Mouse (Mus musculus) T-helper 17 cell (primary cell): ENCODE data around the gene Aven.

Experiments
- in situ Hi-C, 2 experiments: fragments of 300-600 bp; cut with MboI, MseI; formaldehyde crosslinking; loops; 1 replicate in 1 of 2; 2 replicates in 1 of 2; pipeline ENCODE4 v1.15.1; 2025; ENCODE audit warnings: high pct_unique_total_duplicates in 2 of 2

Aven gene

DNA sequence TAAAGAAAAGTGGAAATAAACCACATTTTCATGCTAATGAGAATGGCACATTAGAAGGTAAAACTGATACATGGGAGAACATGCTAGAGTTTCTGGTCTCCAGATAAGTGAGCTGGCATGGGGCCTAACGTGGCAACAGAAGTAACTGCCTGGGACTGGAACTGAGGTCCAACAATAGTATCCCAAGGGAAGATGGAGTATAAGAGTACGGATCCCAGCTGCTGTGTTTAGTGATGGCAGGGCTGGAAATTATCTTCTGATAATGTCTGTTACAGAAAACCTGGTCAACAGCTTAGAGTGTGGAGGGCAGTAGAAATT lies 9.5 kb upstream of the Aven start:
- in situ Hi-C loops: loop anchor here in 1 of 2 experiments (5.0 kb wide), 2 partner anchors 106 to 226 kb away; partner anchors contain the start of genes Katnbl1 and Nutm1

DNA sequence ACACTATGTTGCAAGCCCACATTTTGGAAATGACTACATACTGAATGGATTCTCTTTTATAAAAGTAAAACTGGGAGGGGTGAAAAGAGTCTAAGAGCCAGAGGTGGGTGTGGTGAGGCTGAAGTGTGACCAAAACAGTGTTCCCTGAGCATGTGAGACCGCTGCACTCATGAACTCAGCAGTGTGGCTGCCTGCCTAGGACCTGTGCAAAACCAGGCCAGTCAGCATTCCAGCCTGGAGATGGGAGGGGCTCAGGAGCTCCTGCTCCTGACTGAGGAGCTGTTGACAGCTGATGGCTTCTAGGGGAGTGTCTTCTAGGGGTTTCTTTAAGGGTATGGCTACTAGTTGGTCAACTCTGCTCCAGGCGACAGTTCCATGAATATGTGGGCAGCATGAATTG lies 7.9 kb upstream of the Aven start:
- in situ Hi-C loops: loop anchor here in 1 of 2 experiments (5.0 kb wide), 2 partner anchors 108 to 228 kb away; partner anchors contain the start of genes Katnbl1 and Nutm1

DNA sequence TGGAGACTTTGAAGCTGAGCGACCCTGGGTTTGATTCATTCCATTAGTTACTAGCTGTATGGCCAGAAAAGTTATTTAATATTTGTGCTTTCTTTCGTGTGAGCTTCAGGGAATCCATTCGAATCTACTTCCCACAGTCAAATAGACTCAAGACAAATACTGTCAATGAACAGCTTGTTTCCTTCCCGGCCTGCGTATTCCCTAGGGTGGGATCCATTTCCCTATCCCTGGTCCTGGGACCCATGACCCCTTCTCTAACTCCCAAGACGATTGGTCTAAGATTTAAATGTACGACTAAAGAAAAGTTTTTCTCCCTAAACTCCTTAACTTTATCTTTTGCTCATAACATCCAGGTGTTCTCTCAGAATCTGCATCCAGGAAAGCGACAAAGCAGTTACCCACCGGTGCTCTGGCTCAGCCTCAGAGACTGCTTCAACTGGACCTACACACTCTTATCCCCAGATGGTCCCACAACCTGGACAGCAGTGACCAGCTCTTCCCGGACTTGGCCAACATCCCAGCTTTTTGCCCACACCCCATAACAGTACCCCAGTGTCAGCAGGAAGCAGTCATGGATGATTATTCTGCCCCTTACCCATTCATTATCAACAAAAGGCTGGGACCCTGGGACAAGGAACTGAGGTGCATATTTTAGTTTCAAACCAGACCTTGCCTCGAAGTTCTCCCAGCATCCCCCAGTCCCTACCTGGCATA lies 2.1 kb upstream of the Aven start:
- in situ Hi-C loops: no loop called here

DNA sequence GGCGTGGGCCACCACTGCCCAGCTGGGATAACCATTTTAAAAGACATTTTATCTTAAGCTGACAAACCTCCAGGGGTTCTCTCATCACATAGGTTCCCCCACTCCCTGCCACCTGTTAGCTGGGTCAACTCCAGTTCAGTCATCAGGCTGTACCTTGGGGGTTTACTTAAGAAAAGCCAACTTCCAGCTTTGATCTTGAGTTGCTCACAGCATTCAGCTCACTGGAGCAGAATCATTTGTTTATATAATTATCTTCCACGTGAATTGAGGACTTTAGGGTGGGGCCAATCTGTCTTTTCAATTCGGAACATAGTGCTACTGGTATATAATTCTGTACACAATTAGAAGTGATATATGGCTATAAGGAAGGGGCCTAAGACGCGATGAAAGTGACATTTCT lies 1.1 kb upstream of the Aven start:
- in situ Hi-C loops: no loop called here

DNA sequence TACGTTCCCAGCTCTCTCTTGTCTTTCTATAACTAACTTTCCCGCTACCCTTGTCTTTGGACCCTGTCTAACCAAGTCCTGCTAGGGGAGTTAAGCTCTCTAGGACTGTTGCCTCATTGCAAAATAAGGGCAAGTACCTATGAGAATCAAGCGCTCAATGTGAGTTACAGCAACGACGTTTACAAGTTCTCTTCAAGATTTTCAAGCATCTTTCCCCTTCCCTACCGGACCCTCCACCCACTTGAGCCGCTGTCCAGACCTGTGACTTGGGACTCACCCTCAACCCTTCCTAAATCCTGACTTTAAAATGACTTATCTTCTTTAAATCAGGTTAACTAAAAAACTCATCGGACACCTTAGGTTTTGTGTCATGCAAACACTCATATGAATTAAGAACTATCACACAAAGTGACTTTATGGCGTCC lies 321 bp upstream of the Aven start:
- in situ Hi-C loops: no loop called here

DNA sequence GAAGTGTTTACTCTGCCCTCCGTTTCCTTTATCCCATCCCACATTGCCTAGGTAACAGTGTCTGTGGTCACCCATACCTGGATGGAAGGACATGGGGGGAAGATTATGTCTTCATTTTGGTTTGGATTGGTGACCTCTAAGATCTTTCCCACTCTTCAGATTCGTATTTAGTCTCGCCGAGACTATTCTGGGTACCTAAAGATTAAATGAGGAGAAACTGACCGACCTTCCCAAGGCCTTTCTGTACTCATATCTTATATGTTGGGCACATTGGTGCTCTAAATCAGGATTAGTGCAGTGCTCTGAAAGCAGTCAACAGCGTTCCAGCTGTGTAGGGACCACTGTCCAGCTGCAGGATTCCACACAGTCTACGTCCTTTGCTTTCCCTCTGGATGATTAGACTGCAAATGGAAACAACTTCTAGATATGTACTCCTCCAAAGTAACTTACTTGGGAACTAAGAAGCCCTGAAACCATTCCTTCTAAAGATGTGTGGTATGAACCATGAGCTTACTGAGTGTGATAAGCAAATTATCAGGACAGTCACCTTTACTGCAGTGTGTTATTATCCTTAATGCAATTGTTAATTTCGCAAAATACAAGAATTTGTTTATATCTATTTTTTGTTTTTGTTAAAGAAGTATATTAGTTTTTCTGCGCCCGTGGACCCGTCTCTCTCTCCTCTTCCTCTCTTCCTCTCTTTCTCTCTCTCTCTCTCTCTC lies 936 bp downstream of the Aven start:
- in situ Hi-C loops: no loop called here

DNA sequence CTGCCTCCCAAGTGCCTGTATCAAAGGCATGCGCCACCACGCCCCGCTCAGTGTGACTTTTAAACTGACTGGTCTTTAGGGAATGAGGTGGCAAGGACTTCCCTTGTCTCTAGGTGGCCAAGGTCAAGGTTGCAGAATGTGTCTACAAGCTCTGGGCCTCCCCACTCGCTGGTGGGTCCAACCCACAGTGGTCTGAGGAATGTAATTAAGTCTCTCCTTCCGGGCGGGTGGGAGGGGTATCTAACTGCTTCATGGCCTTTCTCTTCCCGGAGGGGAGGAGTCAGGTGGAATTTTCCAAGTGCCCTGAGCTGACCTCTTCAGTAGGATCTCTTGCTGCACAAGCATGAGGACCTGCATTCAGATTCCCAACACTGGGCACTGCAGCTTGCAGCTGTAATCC lies 5.1 kb downstream of the Aven start:
- in situ Hi-C loops: no loop called here

DNA sequence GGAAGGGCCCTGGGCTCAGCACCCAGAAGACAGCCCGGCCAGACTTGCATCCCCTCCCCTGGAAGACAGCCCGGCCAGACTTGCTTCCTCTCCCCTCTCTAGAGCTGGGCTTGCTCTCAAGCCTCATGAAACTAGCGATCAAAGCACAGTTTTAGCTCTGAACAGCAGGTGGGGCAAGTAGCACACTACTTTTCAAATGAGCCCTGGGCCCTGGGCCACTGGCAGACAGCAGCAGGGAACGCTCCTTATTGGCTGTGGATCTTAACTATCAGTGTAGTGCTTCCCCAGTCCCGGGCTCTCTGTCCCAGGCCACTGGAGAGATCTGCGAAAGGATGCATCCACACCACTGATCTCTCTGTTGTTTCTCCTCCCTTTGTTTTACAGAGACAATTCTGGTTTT lies 8.4 kb downstream of the Aven start:
- in situ Hi-C loops: no loop called here

DNA sequence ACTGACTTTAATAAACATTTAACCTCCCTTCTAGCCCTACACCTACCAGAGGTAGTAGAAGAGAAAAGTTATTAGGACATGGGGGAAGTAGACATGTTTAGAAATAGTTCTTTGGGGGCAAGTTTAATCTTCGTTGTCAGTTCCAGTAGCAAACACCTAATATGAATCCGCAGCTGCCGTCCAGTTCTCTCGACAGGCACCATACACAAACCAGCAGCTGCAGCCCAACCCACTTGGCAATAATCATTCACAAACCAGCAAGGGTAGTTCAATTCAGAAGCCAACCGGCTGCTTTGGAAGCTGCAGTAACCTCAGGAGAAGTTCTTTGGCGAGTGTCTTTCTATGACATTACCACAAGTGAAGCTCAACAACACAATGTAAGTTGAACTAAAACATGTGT lies 11.2 kb downstream of the Aven start:
- in situ Hi-C loops: no loop called here

DNA sequence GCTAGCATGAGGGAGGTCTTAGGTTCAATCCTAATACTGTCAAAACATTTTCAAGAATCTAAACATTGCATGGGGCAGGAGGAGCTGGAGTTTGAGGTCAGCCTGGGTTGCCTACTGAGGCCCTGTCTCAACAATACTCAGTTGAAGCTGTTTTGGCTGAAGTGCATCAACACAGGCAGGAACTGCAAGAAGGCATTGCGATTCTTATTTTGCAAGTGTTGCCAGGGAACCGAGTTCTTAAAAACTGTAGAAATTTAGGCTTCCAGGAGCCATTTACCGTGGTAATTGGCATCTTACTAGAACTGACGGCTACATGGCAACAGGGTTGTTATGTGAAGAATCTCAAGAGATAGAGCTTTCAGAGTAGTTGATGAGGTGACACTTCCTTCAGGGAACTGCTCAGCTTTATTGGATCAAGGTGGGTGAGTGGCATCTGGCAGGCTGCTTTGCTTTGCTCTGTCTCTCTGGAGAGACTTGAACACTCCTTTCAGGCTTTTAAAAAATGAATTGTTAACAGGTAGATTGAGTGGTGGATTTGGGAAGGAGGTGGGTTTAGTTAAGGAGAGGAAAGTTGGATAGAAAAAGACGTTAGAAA lies 14.2 kb downstream of the Aven start:
- in situ Hi-C loops: no loop called here

DNA sequence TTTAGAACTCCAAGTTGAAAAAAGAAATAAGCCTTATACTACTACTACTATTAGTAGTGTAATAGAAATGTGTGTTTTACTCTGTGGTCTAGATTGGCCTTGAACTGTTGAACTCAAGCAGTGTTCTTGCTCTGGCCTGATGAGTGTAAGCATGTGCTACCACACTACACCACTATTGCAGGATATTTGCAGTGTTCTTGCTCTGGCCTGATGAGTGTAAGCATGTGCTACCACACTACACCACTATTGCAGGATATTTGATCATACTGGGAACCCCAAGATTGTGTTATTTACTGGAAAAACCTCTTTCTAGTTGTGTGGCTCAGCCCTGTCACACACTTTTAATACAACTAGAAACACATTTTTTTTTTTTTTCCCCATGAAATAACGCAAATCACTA lies 14.7 kb downstream of the Aven start:
- in situ Hi-C loops: no loop called here

DNA sequence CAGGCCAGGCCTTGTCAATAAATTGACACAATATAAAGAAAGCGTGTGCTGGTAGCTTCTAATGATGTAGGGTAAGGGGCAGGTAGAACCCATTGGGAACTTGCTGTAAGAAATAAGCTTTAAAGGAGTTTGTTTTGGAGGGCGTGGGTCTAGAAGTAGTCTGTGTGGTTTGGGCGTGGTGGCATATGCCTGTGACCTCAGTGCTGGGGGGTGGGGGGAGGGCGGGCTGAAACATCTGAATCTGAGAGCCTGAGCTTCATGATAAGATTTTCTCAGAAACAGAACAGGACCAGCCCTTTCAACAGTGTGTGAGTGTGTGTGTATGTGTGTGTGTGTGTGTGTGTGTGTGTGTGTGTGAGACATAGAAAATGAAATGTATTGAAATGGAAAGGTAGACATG lies 17.4 kb downstream of the Aven start:
- in situ Hi-C loops: no loop called here

DNA sequence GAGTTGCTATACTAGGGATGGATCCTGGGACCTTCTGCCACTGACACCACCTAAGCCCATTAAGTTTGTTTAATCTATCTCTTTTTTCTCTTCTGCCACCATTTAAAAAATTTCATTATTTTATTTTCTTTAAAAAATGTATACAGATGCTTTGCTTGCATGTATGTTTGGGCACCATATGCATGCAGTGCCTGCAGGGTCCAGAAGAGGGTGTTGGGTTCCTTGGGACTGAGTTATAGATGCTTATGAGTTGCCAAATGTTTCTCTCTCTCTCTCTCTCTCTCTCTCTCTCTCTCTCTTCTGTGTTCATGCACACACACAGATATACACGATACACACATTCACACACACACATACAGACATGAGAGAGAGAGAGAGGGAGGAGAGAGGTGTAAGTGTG lies 20.3 kb downstream of the Aven start:
- in situ Hi-C loops: no loop called here

DNA sequence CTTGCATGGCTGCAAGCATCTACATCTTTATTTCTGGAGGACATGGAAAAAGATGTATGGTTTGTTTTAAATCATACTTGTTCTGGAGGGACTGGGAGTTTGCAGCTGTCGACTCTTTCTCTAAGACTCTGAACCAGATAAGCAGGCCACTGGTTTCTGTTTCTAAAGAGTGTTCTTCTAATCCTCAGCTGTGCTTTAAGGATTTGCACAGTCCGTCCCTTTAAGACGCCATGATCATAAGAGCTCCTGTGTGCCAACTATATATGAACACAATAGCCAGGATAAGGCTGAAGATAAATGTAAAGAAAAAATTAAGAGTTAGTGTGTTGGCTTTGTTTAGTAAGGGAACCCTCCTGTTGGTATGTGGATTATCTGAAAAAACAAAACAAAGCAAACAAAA lies 24.0 kb downstream of the Aven start:
- in situ Hi-C loops: no loop called here

DNA sequence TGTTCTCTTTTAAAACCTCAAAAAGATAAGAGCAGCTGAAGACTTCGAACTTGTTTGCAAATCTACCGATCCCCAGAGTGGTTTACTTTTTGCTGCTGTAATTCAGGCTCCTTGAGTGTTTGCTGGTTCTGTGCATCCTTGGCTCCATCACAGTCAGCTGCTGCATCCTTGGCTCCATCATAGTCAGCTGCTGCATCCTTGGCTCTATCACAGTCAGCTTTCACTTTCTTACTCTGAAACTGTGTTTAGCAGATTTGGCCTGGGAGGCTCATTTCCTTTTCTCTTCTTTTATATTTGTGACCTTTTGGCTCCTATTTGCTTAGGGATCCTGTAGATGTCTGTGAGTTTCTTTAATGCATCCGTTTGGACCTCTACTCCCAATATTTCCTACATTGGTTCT lies 24.5 kb downstream of the Aven start:
- in situ Hi-C loops: no loop called here

DNA sequence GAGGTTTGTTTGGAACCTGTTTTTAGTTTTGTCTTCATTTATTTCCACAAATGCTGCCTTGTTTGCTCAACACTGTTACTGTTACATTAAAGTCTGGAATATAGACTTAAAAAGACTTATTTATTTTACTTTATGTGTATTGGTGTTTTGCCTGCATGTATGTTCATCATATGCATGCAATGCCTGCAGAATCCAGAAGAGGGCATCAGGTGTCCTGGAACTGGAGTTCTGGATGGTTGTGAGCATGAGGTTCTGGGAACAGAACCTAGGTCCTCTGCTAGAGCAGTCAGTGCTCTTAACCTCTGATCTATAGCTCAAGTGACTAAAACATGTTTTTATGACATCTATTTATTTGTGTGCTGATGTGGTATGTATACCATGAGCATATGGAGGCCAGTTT lies 25.8 kb downstream of the Aven start:
- in situ Hi-C loops: no loop called here

DNA sequence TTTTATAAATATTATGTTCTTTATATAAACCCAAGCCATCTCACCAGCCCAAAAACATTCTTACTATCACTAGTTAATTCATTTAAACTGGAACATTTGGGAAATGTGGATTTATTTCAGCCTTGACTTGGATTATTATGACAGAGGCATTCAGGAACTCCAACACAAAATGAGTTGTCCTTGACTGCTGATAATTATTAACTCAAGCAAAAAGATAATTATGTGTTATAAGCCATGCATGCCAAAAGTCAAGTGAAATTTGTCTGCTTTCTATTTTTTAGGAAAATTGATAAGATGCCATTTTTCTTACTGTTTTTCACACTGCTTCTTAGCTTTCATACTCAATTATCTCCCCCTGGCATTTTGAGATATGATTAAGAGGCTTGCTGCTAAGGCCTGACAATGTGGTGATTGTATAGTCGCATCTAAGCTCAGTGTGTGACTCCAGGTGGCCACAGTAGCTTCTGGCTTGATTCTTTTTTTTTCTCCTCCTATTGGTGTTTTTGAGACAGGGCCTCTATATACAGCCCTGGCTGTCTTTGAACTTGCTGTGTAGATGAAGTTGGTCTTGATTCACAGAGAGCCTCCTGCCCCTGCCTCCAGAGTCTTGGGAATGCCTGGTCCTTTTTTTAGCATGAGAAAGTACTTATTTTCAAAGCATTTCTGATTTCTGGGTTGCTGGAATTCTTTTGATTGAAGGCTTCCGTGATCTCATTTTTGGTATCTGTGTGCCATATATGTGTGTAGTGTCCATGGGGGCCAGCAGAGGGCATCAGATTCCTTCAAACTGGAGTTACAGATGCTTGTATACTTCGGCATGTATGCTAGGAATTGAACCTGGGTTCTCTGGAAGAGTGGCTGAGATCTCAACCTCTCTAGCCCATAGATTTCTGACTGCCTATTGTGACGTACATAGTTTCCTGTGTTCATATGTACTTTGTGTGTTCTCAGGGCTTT lies 28.0 kb downstream of the Aven start:
- in situ Hi-C loops: no loop called here

DNA sequence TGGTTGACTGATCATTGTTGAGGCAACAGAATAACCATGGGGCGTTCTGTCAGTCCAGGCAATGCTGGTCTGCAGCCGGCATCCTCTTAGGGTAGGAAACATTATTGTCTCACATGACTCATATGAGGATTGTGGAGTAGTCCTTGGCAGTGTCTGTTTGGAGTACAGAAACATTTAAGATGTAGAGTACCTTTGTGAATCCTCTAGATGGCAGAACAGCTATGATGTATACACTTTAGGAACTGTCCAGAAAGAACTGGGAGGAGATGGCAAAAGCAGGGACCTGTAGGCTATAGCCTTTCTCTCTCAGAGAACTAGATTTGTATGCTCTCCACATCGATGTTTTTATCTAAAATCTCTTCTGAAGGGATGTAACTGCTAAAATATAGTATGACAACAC lies 34.2 kb downstream of the Aven start:
- in situ Hi-C loops: loop anchor here in 1 of 2 experiments (25.0 kb wide), 1 partner anchor 235 kb away; no protein-coding TSS in a partner anchor

DNA sequence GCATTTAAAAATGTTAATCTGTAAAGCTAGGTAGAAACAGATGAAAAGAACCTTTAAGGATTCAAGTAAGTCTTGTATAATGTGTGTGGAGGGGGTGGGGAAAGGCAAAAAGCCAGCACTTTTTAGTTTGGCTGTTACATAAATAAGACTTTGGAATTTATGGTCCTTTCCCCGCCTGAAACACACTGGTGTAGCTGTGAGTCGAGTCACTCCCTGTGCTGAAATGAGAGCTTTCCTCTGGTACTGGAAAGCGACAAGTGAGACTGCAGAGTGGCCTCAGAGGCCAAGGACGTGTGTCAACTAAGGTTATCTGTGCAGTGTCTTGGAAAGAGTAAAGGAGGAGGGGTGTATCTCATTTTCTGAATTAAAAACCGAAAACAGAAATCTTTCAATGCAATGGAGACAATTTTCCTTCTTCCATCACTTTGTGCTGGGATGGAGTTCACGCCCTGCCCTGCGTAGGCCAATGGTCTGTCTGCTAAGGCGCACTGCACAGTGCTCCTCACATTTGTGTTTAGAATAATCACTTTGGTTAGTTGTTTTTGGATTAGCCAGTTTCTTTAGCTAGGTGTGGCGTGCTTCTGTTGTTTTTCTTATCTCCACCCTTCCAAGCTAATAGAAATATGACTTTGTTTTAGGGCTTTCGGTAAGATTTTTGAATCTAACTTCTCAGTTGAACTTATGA lies 40.2 kb downstream of the Aven start:
- in situ Hi-C loops: loop anchor here in 1 of 2 experiments (25.0 kb wide), 1 partner anchor 229 kb away; no protein-coding TSS in a partner anchor

DNA sequence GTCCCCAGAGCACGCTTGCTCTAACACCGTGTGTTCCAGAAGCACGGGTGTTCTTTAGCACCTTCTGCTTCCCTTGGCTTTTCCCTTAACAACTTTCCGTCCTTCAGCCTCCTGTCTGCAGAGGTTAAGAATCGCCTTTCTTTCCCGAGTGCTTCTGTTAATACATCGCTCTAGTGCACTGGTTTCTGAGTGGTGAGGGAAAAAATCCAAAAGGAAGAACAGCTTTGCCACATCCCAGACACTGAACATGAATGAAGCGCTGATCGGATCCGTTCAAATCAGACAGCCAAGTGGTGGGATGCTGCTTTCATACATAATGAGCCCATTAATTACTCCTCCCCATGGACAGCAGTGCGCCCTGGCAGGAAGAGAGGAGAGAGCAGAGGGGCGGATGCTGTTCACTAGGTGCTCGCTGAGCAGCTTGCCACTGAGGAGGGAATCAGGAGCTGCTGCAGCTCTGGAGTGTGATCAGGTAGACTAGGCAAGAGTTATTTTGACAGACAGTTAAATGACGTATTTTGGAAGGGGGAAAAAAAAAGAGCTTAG lies 42.0 kb downstream of the Aven start:
- in situ Hi-C loops: loop anchor here in 1 of 2 experiments (25.0 kb wide), 1 partner anchor 228 kb away; no protein-coding TSS in a partner anchor

DNA sequence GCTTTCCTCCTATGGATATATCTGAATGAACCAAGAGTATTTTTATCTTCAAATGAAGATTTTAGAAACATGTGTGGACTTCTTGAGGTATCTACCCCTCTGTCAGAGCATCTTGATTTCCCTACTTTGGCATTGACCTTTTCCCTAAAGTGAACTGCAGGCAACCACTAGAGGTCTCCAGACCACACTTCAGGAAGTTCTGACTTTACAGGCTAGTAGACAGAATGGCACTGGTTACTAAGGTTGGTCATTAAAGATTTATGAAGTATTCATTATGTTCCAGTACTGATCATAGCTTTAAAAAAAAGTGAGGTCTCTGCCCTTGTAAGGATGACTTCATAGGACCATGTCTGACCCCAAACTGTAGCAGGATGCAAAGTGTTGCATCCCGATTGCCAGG lies 46.0 kb downstream of the Aven start:
- in situ Hi-C loops: loop anchor here in 1 of 2 experiments (25.0 kb wide), 1 partner anchor 224 kb away; no protein-coding TSS in a partner anchor
